Mouse (Mus musculus): ENCODE measurements around the gene BC030870. TPM values are rescaled to one million over a fixed set of nuclear protein-coding genes. Genes with fewer than 3 reads are reported as not detected.
"Not testable (repeated sequence)": the region's sequence is repeated elsewhere in the genome, so short reads cannot be mapped to it uniquely, and the experiment has no call there.

BC030870 gene
- not detected in 2 replicates for polyA plus RNA-seq (2011; ENCODE audit: insufficient read length, low read depth, missing spikeins)

DNA sequence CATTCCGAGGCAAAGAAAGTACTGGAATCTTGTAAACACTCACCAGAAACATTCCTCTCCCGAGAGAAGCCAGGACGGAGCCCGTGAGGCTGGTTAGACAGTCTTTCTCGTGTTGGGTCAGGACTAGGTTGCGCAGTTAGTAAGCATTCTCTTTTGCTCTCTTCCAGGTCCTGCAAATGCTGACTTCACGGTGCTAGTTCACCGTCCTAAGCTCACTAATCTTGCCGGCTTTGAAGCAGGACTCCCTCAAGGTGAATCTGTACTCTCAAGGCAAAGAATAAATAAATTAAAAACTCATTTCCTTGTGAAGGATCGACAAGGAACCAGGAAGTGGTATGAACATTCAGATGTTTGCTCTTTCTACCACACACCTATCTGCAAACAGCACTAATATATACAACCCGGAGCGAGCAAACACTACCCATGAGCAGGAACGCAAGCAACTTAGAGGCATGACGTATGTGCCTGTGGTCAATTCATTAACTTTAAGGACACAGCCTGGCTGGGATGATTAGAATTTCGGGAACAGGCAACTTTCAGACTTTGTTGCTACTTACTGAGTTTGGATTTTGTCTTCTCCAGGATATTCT, at the start of gene BC030870:
BC030870 (minus strand) TSS at position 365 of the 590 bp plus-strand sequence.
- TF ChIP-seq POLR2A (IDR thresholded peaks at IDR 0.05; ENCODE audit: low read depth, low read length) (no peak), CTCF (IDR thresholded peaks at IDR 0.05; ENCODE audit: borderline replicate concordance, insufficient read depth, low read length) (no peak)
- H3K27ac ChIP-seq (ENCODE audit: insufficient read depth, low read length), result no peak within 1 kb of the TSS

DNA sequence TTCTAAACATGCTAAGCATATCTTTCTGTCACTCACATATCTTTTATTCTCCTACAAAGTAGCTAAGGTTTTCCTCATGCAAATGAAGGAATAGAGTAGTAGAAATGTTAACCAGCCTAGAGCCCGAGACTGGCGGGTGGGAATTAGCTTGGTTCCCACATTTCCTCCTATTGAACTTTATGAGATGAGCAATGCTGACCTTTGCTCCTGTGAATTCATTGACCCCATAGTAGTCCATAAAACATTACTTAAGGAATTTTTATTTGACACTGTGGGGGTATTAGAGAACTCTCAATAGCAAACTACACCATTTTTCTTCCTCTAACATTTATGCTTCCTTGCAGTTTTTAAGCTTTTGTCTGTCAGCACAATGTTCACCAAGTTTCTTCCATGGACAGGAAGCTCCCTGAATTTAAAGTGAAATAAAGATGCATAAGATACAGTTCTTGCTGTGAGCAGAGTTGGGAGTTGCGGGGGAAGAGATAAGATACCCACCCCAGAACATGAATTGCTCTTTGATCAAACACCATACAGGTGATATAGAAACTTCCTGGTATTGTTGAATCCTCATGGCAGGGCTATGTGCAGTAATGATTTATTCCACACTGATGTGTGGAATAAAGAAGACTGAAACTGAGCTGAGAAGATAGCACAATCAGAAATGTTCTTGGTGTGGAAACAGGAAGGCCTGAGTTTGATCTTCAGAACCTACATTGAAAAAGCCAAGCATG, 45.5 kb upstream of the BC030870 start:
- Histone ChIP-seq H3K4me1 (ENCODE audit: control insufficient read depth, insufficient read depth, low read length) (no peaks in the 10 kb centered on the region), H3K4me3 (ENCODE audit: insufficient read depth, low read length) (no peak overlapping the region), H3K27ac (ENCODE audit: insufficient read depth, low read length) (no peak overlapping the region)
- no peak for TF ChIP-seq CTCF (IDR thresholded peaks at IDR 0.05; ENCODE audit: borderline replicate concordance, insufficient read depth, low read length)
- no peak for TF ChIP-seq POLR2A (IDR thresholded peaks at IDR 0.05; ENCODE audit: low read depth, low read length)

More for the DNA sequence above, at the start of gene BC030870:
- no peak within 1 kb of the TSS for H3K4me3 ChIP-seq (ENCODE audit: insufficient read depth, low read length)
- no peaks in the 10 kb centered on the region for H3K4me1 ChIP-seq (ENCODE audit: control insufficient read depth, insufficient read depth, low read length)

DNA sequence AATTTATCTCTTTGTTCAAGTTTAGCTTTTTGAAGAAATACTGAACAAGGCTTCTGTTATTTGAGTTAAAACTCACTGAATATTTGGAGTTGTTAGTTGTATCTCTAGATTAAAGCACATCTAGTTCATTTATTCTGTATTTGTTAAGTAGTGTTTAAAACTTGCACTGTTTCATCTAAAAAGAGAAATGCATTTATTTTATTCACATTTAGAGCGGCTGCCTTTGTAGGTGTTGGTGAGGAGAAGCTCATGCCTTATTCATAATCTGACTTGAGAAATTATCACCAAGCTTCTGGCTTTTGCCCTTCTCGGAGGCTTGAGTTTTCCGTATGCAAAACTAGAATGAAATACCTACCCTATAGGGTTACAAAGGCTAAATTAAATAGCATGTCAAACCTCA, 39.8 kb upstream of the BC030870 start:
- Histone ChIP-seq H3K4me3 (ENCODE audit: insufficient read depth, low read length) (no peak overlapping the region), H3K27ac (ENCODE audit: insufficient read depth, low read length) (no peak overlapping the region), H3K4me1 (ENCODE audit: control insufficient read depth, insufficient read depth, low read length) (no peaks in the 10 kb centered on the region)
- TF ChIP-seq POLR2A (IDR thresholded peaks at IDR 0.05; ENCODE audit: low read depth, low read length) (no peak), CTCF (IDR thresholded peaks at IDR 0.05; ENCODE audit: borderline replicate concordance, insufficient read depth, low read length) (no peak)

DNA sequence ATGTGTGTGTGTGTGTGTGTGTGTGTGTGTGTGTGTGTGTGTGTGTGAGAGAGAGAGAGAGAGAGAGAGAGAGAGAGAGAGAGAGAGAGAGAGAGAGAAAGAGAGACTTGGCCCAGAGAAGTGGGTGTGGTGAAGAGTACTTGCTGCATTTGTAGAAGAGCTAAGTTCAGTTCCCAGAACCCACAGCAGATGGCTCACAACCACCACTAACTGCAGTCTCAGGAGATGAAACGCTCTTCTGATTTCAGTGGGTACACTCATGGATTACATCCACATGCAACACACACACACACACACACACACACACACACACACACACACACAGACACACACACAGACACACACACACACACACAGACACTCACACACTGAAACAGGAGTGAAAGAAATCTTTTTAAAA, 31.3 kb upstream of the BC030870 start:
- H3K4me1 ChIP-seq (ENCODE audit: control insufficient read depth, insufficient read depth, low read length); H3K27ac ChIP-seq (ENCODE audit: insufficient read depth, low read length); H3K4me3 ChIP-seq (ENCODE audit: insufficient read depth, low read length): not testable (repeated sequence)

DNA sequence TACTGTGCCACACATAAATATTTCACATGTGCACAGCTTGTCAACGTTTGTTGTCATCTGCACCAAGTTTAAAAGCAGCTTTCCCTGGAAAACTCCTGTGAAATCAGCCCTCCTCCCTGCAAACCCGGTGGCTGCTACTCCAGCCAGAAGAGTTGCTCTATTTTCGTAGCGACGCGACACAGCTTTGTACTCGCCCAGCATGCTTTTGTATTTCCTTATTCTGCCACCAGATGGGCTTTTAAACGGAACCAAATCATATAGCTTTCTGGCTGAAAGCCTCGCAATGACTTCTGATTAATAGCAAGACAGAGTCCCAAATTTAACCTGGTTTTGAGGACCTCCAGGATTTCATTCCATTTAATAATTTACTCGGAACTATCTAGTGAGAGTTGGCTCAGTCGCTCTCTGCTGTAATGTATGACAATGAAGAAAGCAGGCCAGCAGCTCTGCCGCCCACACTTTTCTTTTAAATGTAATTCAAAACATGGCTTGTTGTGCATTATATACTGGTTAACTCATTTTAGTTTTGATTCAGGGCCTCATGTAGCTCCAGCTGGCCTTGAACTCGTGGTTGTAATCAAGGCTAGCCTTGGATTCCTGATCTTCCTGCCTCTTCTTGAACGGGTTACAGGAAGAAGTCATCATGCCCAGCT, 29.9 kb upstream of the BC030870 start:
- TF ChIP-seq POLR2A (IDR thresholded peaks at IDR 0.05; ENCODE audit: low read depth, low read length), result no peak
- no peak for TF ChIP-seq CTCF (IDR thresholded peaks at IDR 0.05; ENCODE audit: borderline replicate concordance, insufficient read depth, low read length)
- H3K4me1 ChIP-seq (ENCODE audit: control insufficient read depth, insufficient read depth, low read length), result no peaks in the 10 kb centered on the region
- H3K27ac ChIP-seq (ENCODE audit: insufficient read depth, low read length), result no peak overlapping the region
- no peak overlapping the region for H3K4me3 ChIP-seq (ENCODE audit: insufficient read depth, low read length)

DNA sequence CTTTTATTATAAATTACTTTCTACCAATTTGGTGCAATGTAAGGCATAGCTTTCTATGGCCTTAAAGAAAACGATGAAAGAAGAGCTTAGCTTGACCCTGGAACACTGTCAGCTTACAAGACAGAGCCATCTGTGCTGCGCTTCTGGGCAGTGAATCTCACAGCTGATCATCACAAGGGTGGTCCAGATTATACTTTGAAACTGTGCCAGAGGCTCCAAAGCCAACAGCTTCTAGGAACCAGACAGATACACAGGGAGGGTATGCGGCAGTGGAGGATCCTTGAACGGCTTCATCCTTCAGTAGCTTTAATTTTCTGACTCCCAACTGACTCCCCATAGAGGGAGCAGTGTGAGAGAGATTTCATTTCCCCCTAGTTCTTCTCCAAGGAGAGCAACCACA, 28.5 kb upstream of the BC030870 start:
- no peaks in the 10 kb centered on the region for H3K4me1 ChIP-seq (ENCODE audit: control insufficient read depth, insufficient read depth, low read length)
- TF ChIP-seq CTCF (IDR thresholded peaks at IDR 0.05; ENCODE audit: borderline replicate concordance, insufficient read depth, low read length) (no peak), POLR2A (IDR thresholded peaks at IDR 0.05; ENCODE audit: low read depth, low read length) (no peak)
- H3K27ac ChIP-seq (ENCODE audit: insufficient read depth, low read length), result no peak overlapping the region
- H3K4me3 ChIP-seq (ENCODE audit: insufficient read depth, low read length), result no peak overlapping the region

DNA sequence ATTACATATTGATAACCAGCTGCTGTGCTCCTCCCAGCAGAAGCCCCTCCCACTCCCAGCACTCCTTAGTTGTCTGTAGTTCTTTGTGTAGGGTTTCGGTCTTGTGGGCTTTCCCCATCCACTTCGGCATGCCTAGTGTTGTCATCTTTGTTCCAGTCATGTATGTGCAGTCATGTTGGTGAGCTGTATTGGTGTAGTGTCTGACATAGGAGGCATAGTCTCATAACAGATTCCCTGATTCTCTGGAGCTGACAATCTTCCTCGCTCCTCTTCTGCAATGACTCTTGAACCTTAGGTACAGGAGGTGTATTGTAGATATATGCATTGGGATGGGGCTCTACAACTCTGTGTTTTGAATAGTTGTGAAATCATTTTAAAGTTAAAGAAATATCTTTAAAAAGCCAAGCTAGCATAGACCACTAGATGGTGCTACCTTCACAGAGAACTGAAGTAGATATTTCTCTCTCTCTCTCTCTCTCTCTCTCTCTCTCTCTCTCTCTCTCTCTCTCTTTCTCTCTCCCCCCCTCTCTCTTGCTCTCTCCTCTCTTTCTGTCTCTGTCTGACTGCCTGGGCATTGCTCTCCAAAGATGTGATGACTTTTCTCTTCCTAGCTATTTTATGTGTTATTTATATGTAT, 9.6 kb upstream of the BC030870 start:
- Histone ChIP-seq H3K4me1 (ENCODE audit: control insufficient read depth, insufficient read depth, low read length) (no peaks in the 10 kb centered on the region), H3K27ac (ENCODE audit: insufficient read depth, low read length) (no peak overlapping the region), H3K4me3 (ENCODE audit: insufficient read depth, low read length) (no peak overlapping the region)
- TF ChIP-seq CTCF (IDR thresholded peaks at IDR 0.05; ENCODE audit: borderline replicate concordance, insufficient read depth, low read length), result no peak
- no peak for TF ChIP-seq POLR2A (IDR thresholded peaks at IDR 0.05; ENCODE audit: low read depth, low read length)

DNA sequence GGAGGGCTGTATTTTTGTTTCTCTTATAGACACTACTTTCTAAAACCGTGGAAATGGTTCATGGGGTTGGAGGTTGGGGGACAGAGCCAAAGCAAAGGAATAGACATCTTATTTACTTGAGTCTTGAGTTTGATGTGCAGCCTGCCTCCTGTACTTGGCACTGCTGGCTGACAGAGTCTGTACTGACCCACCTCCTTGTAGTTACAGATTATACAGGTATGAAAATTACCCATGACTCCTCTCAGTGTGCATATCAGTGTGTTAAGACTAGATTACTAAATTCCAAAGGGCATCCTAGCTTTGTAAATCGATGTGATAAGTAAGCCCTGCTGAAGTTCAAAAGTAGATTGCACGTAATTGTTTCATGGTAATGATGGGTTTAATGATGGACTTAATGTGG, 2.9 kb downstream of the BC030870 start:
- no peak overlapping the region for H3K27ac ChIP-seq (ENCODE audit: insufficient read depth, low read length)
- TF ChIP-seq CTCF (IDR thresholded peaks at IDR 0.05; ENCODE audit: borderline replicate concordance, insufficient read depth, low read length) (no peak), POLR2A (IDR thresholded peaks at IDR 0.05; ENCODE audit: low read depth, low read length) (no peak)
- no peak overlapping the region for H3K4me3 ChIP-seq (ENCODE audit: insufficient read depth, low read length)
- no peaks in the 10 kb centered on the region for H3K4me1 ChIP-seq (ENCODE audit: control insufficient read depth, insufficient read depth, low read length)

DNA sequence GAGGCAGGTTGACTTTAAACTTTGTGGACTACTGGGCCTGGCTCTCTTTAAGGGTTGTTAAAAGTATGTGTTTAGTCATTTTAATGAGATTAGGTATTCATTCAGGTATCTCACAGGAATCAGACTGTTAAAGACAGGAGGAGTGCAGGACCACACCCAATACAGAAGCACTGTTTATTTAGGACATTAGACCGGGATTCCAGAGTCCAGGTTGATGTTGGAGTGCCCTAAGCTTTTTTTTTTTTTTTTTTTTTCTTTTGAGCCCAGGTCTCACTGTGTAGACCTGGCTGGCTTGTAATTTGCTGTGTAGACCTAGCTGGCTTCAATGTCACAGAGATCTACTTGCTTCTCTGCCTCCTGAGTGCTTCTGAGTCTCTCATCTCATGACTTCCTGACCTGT, 3.3 kb downstream of the BC030870 start:
- no peaks in the 10 kb centered on the region for H3K4me1 ChIP-seq (ENCODE audit: control insufficient read depth, insufficient read depth, low read length)
- no peak overlapping the region for H3K4me3 ChIP-seq (ENCODE audit: insufficient read depth, low read length)
- no peak for TF ChIP-seq CTCF (IDR thresholded peaks at IDR 0.05; ENCODE audit: borderline replicate concordance, insufficient read depth, low read length)
- TF ChIP-seq POLR2A (IDR thresholded peaks at IDR 0.05; ENCODE audit: low read depth, low read length), result no peak
- no peak overlapping the region for H3K27ac ChIP-seq (ENCODE audit: insufficient read depth, low read length)

DNA sequence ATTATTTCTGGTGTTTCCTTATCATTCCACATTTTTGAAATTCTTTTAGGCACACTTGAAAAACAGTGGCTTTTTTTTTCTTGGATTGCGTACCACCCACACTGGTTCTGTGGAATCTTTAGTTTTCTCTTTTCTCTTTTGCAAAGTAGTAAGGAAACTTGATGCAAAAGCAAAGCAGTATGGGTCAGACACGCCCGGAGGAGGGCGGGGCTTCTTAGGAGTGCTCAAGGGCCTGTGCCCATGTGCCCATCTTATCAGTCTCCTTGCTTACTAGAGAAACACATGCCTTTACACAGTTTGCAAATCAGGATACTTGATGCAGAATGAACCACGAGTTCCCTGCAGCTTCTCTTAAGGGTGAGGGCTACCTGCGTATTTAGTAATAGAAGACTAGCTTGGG, 17.3 kb downstream of the BC030870 start:
- H3K4me3 ChIP-seq (ENCODE audit: insufficient read depth, low read length), result no peak overlapping the region
- H3K4me1 ChIP-seq (ENCODE audit: control insufficient read depth, insufficient read depth, low read length), result peaks cover 3% of the 10 kb centered on the region; the same call in 1 of the 2 replicates
- TF ChIP-seq POLR2A (IDR thresholded peaks at IDR 0.05; ENCODE audit: low read depth, low read length), result no peak
- TF ChIP-seq CTCF (IDR thresholded peaks at IDR 0.05; ENCODE audit: borderline replicate concordance, insufficient read depth, low read length), result no peak
- H3K27ac ChIP-seq (ENCODE audit: insufficient read depth, low read length), result no peak overlapping the region
